Mouse (Mus musculus) MEL-GATA-1-ER (cell line): ENCODE measurements around the gene Ece2.

ENCODE experiments used
- DNase-seq: peaks from one replicate; pipeline ENCODE4 v3.0.0-alpha.2; 2012; ENCODE audit warnings: low read depth; ENCODE audit errors: extremely low read depth

Gene Ece2

DNA sequence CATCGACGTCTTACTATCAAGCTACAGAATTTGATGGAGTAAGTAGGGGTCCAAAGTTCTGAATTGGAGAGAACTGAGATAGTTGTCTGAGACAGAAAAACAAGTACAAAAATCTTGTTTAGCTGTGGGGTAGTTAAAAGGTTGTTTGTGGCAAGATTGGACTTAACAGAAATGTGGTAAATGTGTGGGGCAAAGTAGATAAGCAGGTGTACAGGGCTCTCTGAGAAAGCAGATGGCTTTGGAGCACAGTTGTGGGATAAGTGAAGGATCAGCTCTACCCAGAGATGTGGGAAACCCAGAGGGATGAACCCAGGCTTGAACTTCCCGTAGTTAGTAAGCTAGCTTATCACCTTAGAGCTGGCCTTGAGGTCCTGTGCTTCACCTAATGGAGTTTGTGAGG is 61.1 kb downstream of the Ece2 start:
- no peak for DNase-seq

DNA sequence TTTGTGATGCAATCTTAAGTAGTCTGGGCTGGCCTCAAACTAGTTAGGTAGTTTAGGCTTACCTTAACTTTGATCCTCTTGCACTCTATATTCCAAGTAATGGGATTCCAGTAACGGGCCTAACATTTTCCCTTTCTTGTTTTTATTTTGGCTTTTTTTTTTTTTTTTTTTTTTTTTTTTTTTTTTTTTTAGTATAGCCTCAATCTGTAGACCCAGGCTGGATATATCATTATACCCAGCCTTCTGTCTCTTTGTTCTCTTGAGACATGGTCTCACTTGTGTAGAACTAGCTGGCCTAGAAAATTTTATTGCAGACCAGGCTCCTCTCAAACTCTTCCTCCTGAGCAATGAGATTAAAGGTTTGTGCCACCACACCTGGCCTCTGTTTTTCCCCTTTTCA is 62.0 kb downstream of the Ece2 start:
- no peak for DNase-seq

GRCm38 (mm10) chr16:20692241-20692965 is 62.8 kb downstream of the Ece2 start:
- no peak for DNase-seq

DNA sequence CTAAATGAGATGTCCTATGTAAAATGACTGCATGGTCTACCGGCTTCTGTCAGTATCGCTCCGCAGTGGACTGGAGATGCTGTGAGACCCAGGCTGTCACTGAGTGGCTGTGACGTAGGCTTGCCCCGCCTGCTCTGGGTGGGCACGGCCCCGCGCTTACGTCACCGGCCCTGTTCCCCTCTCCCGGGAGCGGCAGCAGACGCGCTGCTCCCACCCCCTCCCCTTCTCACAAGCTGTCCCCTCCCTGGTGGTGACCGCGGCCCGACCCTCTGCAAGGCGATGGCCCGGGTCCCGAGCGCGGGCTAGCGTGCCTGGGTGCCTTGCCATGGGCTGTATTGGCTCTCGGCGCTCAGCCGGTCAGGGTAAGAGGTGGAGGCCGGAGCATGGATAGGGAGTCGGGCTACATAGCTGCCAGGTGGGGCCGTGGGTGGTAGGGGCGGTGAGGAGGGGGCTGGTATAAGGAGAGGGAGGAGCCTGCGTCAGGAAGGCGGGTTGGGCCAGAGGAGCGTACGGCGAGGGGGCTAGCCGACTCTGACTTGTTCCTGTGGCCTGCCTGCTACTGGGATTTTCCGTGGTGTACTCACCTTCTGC is 63.6 kb downstream of the Ece2 start, which contains the start of gene Fam131a:
Fam131a (plus strand) TSS at position 131 of the 591 bp plus-strand sequence.
- no peak for DNase-seq

DNA sequence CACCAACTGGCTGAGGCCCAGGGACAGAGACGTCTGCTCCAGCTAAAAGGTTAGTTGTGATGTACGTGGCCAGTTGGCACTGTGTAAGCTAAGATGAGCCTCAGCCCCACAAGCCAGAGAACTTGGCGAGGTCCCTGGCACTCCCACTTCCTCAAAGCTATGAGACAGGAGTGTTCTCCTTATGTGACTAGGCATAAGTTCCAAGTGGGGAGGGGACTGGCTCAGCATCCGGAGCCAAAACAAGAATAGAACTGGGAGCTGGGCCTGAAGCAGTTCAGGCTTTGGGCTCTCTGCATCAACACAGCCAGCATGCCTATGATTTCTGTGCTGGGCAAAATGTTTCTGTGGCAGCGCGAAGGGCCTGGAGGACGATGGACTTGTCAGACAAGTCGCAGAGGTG is 65.2 kb downstream of the Ece2 start:
- DNase-seq: no peak

DNA sequence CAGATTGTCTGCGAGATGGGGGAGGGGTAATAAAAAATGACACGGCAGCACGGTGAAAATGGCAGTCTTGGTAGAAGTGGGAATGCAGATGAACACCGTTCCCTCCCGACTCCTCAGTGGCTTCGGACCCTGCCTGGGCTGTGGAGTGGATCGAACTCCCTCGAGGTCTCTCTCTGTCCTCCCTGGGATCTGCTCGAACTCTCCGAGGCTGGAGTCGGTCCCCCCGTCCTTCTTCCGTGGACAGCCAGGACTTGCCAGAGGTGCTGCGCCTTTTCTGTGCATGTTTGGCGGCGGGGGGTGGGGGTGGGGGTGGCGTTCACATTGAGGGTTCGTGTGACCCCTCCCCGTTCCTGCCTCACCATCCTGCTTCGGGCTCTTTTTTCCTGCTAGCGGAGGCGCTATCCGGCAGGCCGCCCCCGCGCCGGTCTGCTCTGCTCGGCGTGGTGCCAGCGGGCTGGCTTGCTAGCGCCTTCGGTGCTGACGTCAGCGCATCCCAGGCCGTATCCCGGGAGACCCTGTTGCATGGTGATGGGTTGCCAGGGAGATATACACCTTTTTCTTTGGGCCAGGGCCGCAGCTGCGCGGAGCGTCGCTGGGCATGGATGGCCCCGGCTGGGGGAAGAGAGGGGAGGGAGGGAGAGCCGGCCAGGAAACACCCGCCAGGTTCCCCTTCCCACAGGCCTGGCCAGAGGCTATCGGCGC is 66.1 kb downstream of the Ece2 start:
- DNase-seq: no peak
